Mouse (Mus musculus) heart, adult 8-10 months (tissue): ENCODE data around the gene a. TPM values are rescaled to one million over a fixed set of nuclear protein-coding genes. Genes with fewer than 3 reads are reported as not detected.

Experiments
- DNase-seq: peaks from one replicate; pipeline ENCODE4 v3.0.0; 2022; ENCODE audit warnings: low spot score
- total RNA-seq, 4 experiments: library from RNA; stranded (reverse); gene quantifications; 2 replicates each; pipeline ENCODE4 v1.2.4; 2022

a gene
- total RNA-seq, 4 experiments from 2014 or later: not detected

GRCm38 (mm10) chr2:155088264-155088663, 297.1 kb downstream of the a start:
- DNase-seq: no peak

- no peak for DNase-seq
Measured at GRCm38 (mm10) chr2:155090909-155091742, 299.9 kb downstream of the a start.

GRCm38 (mm10) chr2:155091743-155092075, 300.5 kb downstream of the a start:
- DNase-seq: no peak

GRCm38 (mm10) chr2:155093418-155093817, 302.2 kb downstream of the a start:
- no peak for DNase-seq

- DNase-seq: no peak
Measured at GRCm38 (mm10) chr2:155098720-155099380, 307.6 kb downstream of the a start.

- DNase-seq: no peak
Measured at GRCm38 (mm10) chr2:155099421-155099820, 308.2 kb downstream of the a start.

GRCm38 (mm10) chr2:155099994-155100795, 309.0 kb downstream of the a start:
- DNase-seq: no peak

Other genes starting within 250 kb of the a start
- gene 1700003F12Rik, start 244.3 kb upstream of the a start, total RNA-seq: not detected
- gene Actl10, start 239.6 kb upstream of the a start, total RNA-seq: not detected
- gene Necab3, start 232.5 kb upstream of the a start, total RNA-seq: 1 to 10 TPM in 1 of 4 experiments, under 1 TPM in 3; 0.25 to 1.2 (median 0.60) TPM
- 1 to 10 TPM in 1 of 4 experiments, under 1 TPM in 3; 0.25 to 1.2 (median 0.47) TPM for gene E2f1, start 221.5 kb upstream of the a start, total RNA-seq
- gene Pxmp4, start 187.7 kb upstream of the a start, total RNA-seq: 10 to 100 TPM; 25.0 to 31.0 (median 27.2) TPM
- gene Zfp341, start 178.1 kb upstream of the a start, total RNA-seq: 1 to 10 TPM; 2.4 to 4.3 (median 2.7) TPM
- not detected for gene 4930519P11Rik, start 178.0 kb upstream of the a start, total RNA-seq
- gene Chmp4b, start 139.7 kb upstream of the a start, total RNA-seq: 100 to 1,000 TPM; 119 to 132 (median 124) TPM
- not detected for gene Gm14214, start 21.4 kb upstream of the a start, total RNA-seq
- 10 to 100 TPM; 81.3 to 93.0 (median 90.0) TPM for gene Raly, start 306 bp upstream of the a start, total RNA-seq
- 10 to 100 TPM; 54.7 to 61.0 (median 55.7) TPM for gene Eif2s2, start 101.5 kb downstream of the a start, total RNA-seq
- under 1 TPM in 3 of 4 experiments, not detected in 1; 0.17 to 0.25 (median 0.22) TPM for gene Gm14226, start 226.9 kb downstream of the a start, total RNA-seq